12 mouse cellular contexts compared by ENCODE assay signal in genomic region chr1:168405645-168406290, GRCm38 (mm10). TPM values are rescaled to one million over a fixed set of nuclear protein-coding genes. Genes with fewer than 3 reads are reported as not detected.
DNase-seq lines count a peak whose midpoint lies in the region; ATAC-seq and TF ChIP-seq lines count a peak whose summit lies in the region.
"Had no signal": no experiment of that assay in that cellular context is flagged by ENCODE, and none has a peak within 500 bp of the region (broad histone marks: within the 10 kb centered on the region; RNA-seq: fewer than 3 reads in every experiment).

No protein-coding gene starts in this region.

- in situ Hi-C loops in ES-E14 (cut with MboI; ENCODE audit: low sequenced_read_pairs in 2 of 2, unreplicated experiment in 2 of 2) = no loop called here

- no peak for TF ChIP-seq CTCF in hindbrain, postnatal 0 days (IDR thresholded peaks at IDR 0.05; ENCODE audit: low read depth)

- peaks cover 13% of the 10 kb centered on the region for H3K4me1 ChIP-seq in hindbrain, embryonic 11.5 days (replicated peaks; ENCODE audit: control insufficient read depth, insufficient read depth, low read length)
- H3K4me1 ChIP-seq in hindbrain, postnatal 0 days (ENCODE audit: insufficient read depth, low read length) = peaks cover under 1% of the 10 kb centered on the region; the same call in 1 of the 2 replicates
- H3K4me1 ChIP-seq in ES-E14 (ENCODE audit: control insufficient read depth in 2 of 2, insufficient read depth in 2 of 2, low read length in 2 of 2, poor library complexity in 1 of 2) = peaks cover 6 to 23% of the 10 kb centered on the region in 2 experiments; a peak in 3 of 4 replicates
- peaks cover 7% of the 10 kb centered on the region; the same call in 1 of the 2 replicates for H3K4me1 ChIP-seq in liver, embryonic 11.5 days (replicated peaks; ENCODE audit: control insufficient read depth, insufficient read depth, low read length)

- H3K4me2 ChIP-seq in hindbrain, embryonic 11.5 days (replicated peaks; ENCODE audit: low read depth, low read length) = no peak overlapping the region
- no peak overlapping the region for H3K4me2 ChIP-seq in hindbrain, postnatal 0 days (ENCODE audit: low read depth, low read length)
- H3K4me2 ChIP-seq in liver, embryonic 11.5 days = no peak overlapping the region
- H3K4me2 ChIP-seq: midbrain, embryonic 13.5 days had no signal

- no peaks in the 10 kb centered on the region for H3K36me3 ChIP-seq in hindbrain, embryonic 11.5 days (ENCODE audit: control insufficient read depth, insufficient read depth, low read length)
- H3K36me3 ChIP-seq in hindbrain, postnatal 0 days (ENCODE audit: insufficient read depth, low read length) = no peaks in the 10 kb centered on the region
- no peaks in the 10 kb centered on the region; the same call in 1 of the 2 replicates for H3K36me3 ChIP-seq in ES-E14 (ENCODE audit: control insufficient read depth, insufficient read depth, low read length, poor library complexity, severe bottlenecking)
- no peaks in the 10 kb centered on the region for H3K36me3 ChIP-seq in liver, embryonic 11.5 days (ENCODE audit: control insufficient read depth, insufficient read depth, low read length)
- H3K36me3 ChIP-seq: G1E had no signal

- H3K9ac ChIP-seq in hindbrain, embryonic 11.5 days (ENCODE audit: low read depth, low read length) = no peak overlapping the region
- no peak overlapping the region for H3K9ac ChIP-seq in hindbrain, postnatal 0 days (replicated peaks; ENCODE audit: low read length)
- H3K9ac ChIP-seq in ES-E14 (ENCODE audit: insufficient read depth, low read depth, low read length, poor library complexity, severe bottlenecking) = no peak overlapping the region
- H3K9ac ChIP-seq in liver, embryonic 11.5 days (ENCODE audit: low read depth, low read length) = no peak overlapping the region
- H3K9ac ChIP-seq: midbrain, embryonic 13.5 days had no signal

- peak; percentile 69; the same call in 1 of the 2 replicates for ATAC-seq in hindbrain, embryonic 11.5 days (ENCODE audit: low FRiP score)
- ATAC-seq in hindbrain, postnatal 0 days = no peak
- peak; percentile 39; the same call in 1 of the 2 replicates for ATAC-seq in liver, embryonic 11.5 days (replicated peaks; ENCODE audit: low FRiP score)
- ATAC-seq: midbrain, embryonic 13.5 days had no signal

- WGBS in hindbrain, embryonic 11.5 days = 20% methylated on average over 9 of the region's 12 CpGs
- WGBS in hindbrain, postnatal 0 days = 43% methylated on average over 12 of the region's 12 CpGs
- WGBS in liver, embryonic 11.5 days = 38% methylated on average over 9 of the region's 12 CpGs

- H3K4me3 ChIP-seq in hindbrain, embryonic 11.5 days (ENCODE audit: low read depth, low read length) = no peak overlapping the region
- no peak overlapping the region for H3K4me3 ChIP-seq in hindbrain, postnatal 0 days (ENCODE audit: low read length)
- H3K4me3 ChIP-seq in ES-E14 (ENCODE audit: insufficient read depth in 1 of 2, low read depth in 1 of 2, low read length in 2 of 2, poor library complexity in 1 of 2, severe bottlenecking in 1 of 2) = no peak overlapping the region
- no peak overlapping the region for H3K4me3 ChIP-seq in liver, embryonic 11.5 days (ENCODE audit: low read depth, low read length)
- H3K4me3 ChIP-seq: midbrain, embryonic 13.5 days had no signal

- DNase-seq in hindbrain, embryonic 11.5 days (ENCODE audit: low spot score) = peak; percentile 59
- no peak for DNase-seq in hindbrain, postnatal 0 days (ENCODE audit: low spot score)
- DNase-seq in ES-E14 (ENCODE audit: low read depth, low spot score) = no peak
- peak; percentile 57 for DNase-seq in embryo, embryonic 11.5 days (ENCODE audit: low read depth, low spot score)
- DNase-seq in liver, embryonic 11.5 days (ENCODE audit: low spot score) = no peak
- no peak for DNase-seq in right cerebral cortex, adult 2 months (ENCODE audit: low spot score in 2 of 2)
- no peak for DNase-seq in cerebellum, adult 18-20 months
- no peak for DNase-seq in T-cell, adult 2 months (ENCODE audit: low spot score)
- DNase-seq: layer of hippocampus, postnatal 36 days; thymus, postnatal 25 days had no signal

- H3K27me3 ChIP-seq in hindbrain, embryonic 11.5 days (ENCODE audit: control insufficient read depth, insufficient read depth, low read length) = no peaks in the 10 kb centered on the region
- no peaks in the 10 kb centered on the region for H3K27me3 ChIP-seq in hindbrain, postnatal 0 days (ENCODE audit: insufficient read depth, low read length)
- no peaks in the 10 kb centered on the region for H3K27me3 ChIP-seq in liver, embryonic 11.5 days (replicated peaks; ENCODE audit: control insufficient read depth, insufficient read depth, low read length)
- H3K27me3 ChIP-seq: midbrain, embryonic 13.5 days had no signal

- H3K9me3 ChIP-seq in hindbrain, embryonic 11.5 days (ENCODE audit: control insufficient read depth, low read length) = no peaks in the 10 kb centered on the region
- no peaks in the 10 kb centered on the region for H3K9me3 ChIP-seq in hindbrain, postnatal 0 days (ENCODE audit: low read length)
- no peaks in the 10 kb centered on the region for H3K9me3 ChIP-seq in ES-E14 (ENCODE audit: control insufficient read depth, insufficient read depth, low read depth, low read length)
- H3K9me3 ChIP-seq in liver, embryonic 11.5 days (ENCODE audit: control insufficient read depth, low read length) = no peaks in the 10 kb centered on the region
- H3K9me3 ChIP-seq: midbrain, embryonic 13.5 days had no signal

- peak overlapping the region; percentile 7; the same call in 1 of the 2 replicates for H3K27ac ChIP-seq in hindbrain, embryonic 11.5 days (ENCODE audit: low read depth, low read length)
- H3K27ac ChIP-seq in hindbrain, postnatal 0 days = no peak overlapping the region
- no peak overlapping the region for H3K27ac ChIP-seq in ES-E14 (ENCODE audit: insufficient read depth, low read depth, low read length, poor library complexity, severe bottlenecking)
- peak overlapping the region; percentile 30; the same call in 1 of the 2 replicates for H3K27ac ChIP-seq in liver, embryonic 11.5 days (ENCODE audit: low read depth, low read length)
- H3K27ac ChIP-seq: midbrain, embryonic 13.5 days had no signal

TF ChIP-seq in ES-E14, 5 proteins besides CTCF, POLR2A, EP300 and RAD21:
- no peak for TF ChIP-seq CHD2 (IDR thresholded peaks at IDR 0.05; ENCODE audit: low read depth, low read length)
- 0 out of 2 replicates have a peak, but pooled peaks have one; percentile 37 for TF ChIP-seq ZNF384 (IDR thresholded peaks at IDR 0.05; ENCODE audit: low read depth, low read length)

RNA-seq across cellular contexts. Expression of gene Pbx1, which starts 26.3 kb away (rescaled TPM):
- polyA plus RNA-seq in hindbrain, embryonic 11.5 days (2014; fragmentation: Nextera tagmentation; extraction: Ambion mirVana) = 49.0 and 59.2 TPM in 2 replicates
- total RNA-seq in hindbrain, postnatal 0 days (2014; rRNA removed) = 44.4 and 51.6 TPM in 2 replicates
- 33.5 and 37.6 TPM in 2 replicates for polyA plus RNA-seq in hindbrain, postnatal 0 days (2015; fragmentation: Nextera tagmentation; extraction: Ambion mirVana)
- total RNA-seq in ES-E14 (2012; rRNA removed) = 7.3 and 10.0 TPM in 2 replicates
- 14.6 and 17.0 TPM in 2 replicates for polyA plus RNA-seq in liver, embryonic 11.5 days (2014; fragmentation: Nextera tagmentation; extraction: Ambion mirVana)
- polyA plus RNA-seq: G1E had no signal

Comparison
In these comparisons a context has a peak if more than half of its experiments do, and no peak if none do; other contexts are left out.
1. DNase-seq: peak in hindbrain, embryonic 11.5 days (single experiment) and embryo, embryonic 11.5 days (single experiment); none in hindbrain, postnatal 0 days (single experiment), ES-E14 (single experiment), liver, embryonic 11.5 days (single experiment), right cerebral cortex, adult 2 months (0 of 2), cerebellum, adult 18-20 months (0 of 2) and T-cell, adult 2 months (single experiment).
2. H3K27ac ChIP-seq: peak in hindbrain, embryonic 11.5 days (single experiment) and liver, embryonic 11.5 days (single experiment); none in hindbrain, postnatal 0 days (single experiment) and ES-E14 (single experiment).